Mouse (Mus musculus) forebrain, embryonic 11.5 days (tissue): ENCODE results near the gene Usp22. TPM values are rescaled to one million over a fixed set of nuclear protein-coding genes. Genes with fewer than 3 reads are reported as not detected.

Source experiments
- ATAC-seq: fragments of 200-750 bp; cut with Nextera tagmentation; replicated peaks from 2 replicates; pipeline ENCODE4 v1.8.0; 2017; ENCODE audit warnings: moderate TSS enrichment; ENCODE audit not compliant: low FRiP score
- DNase-seq: peaks from one replicate; pipeline ENCODE4 v3.0.0-alpha.2; 2017; ENCODE audit warnings: low spot score
- H3K27ac ChIP-seq: fragments of 300-500 bp; sonication (generic); 2 replicates; pipeline ENCODE4 v1.5.1; 2014; ENCODE audit warnings: low read depth, low read length
- H3K27me3 ChIP-seq: fragments of 300-500 bp; sonication (generic); 2 replicates; pipeline ENCODE4 v1.6.1; 2014; ENCODE audit warnings: mild to moderate bottlenecking, low read length, mixed read lengths; ENCODE audit not compliant: control insufficient read depth, insufficient read depth
- H3K36me3 ChIP-seq: fragments of 300-500 bp; sonication (generic); 2 replicates; pipeline ENCODE4 v1.6.1; 2014; ENCODE audit warnings: mild to moderate bottlenecking, low read length, moderate library complexity, mixed read lengths; ENCODE audit not compliant: control insufficient read depth, insufficient read depth
- H3K4me1 ChIP-seq: fragments of 300-500 bp; sonication (generic); replicated peaks from 2 replicates; pipeline ENCODE4 v1.6.1; 2014; ENCODE audit warnings: low read length, mixed read lengths; ENCODE audit not compliant: control insufficient read depth, insufficient read depth
- H3K4me2 ChIP-seq: fragments of 300-500 bp; sonication (generic); 2 replicates; pipeline ENCODE4 v1.6.1; 2014; ENCODE audit warnings: low read depth, mild to moderate bottlenecking, low read length, moderate library complexity, mixed read lengths; ENCODE audit not compliant: severe bottlenecking
- H3K4me3 ChIP-seq: fragments of 300-500 bp; sonication (generic); 2 replicates; pipeline ENCODE4 v1.5.1; 2014; ENCODE audit warnings: low read depth, low read length
- H3K9ac ChIP-seq: fragments of 300-500 bp; sonication (generic); 2 replicates; pipeline ENCODE4 v1.6.1; 2014; ENCODE audit warnings: low read length
- H3K9me3 ChIP-seq: fragments of 300-500 bp; sonication (generic); 2 replicates; pipeline ENCODE4 v1.6.1; 2016; ENCODE audit warnings: low read length, mixed read lengths; ENCODE audit not compliant: control insufficient read depth
- WGBS: fragments of 180-500 bp; shearing (Covaris S2); extraction: QIAGEN DNeasy Blood & Tissue Kit; methylation state at CpG from one replicate; pipeline ENCODE4 v1.1.7; 2014; 5-methylcytosine and 5-hydroxymethylcytosine counted together
- polyA plus RNA-seq: library from polyadenylated mRNA; unstranded; fragments of >200 nt; fragmentation: Nextera tagmentation; extraction: Ambion mirVana; gene quantifications from 2 replicates; pipeline ENCODE4 v1.2.1, GENCODE M21; 2014

The Usp22 gene
- polyA plus RNA-seq, 1 experiment from 2014 or later, result 259 TPM

DNA sequence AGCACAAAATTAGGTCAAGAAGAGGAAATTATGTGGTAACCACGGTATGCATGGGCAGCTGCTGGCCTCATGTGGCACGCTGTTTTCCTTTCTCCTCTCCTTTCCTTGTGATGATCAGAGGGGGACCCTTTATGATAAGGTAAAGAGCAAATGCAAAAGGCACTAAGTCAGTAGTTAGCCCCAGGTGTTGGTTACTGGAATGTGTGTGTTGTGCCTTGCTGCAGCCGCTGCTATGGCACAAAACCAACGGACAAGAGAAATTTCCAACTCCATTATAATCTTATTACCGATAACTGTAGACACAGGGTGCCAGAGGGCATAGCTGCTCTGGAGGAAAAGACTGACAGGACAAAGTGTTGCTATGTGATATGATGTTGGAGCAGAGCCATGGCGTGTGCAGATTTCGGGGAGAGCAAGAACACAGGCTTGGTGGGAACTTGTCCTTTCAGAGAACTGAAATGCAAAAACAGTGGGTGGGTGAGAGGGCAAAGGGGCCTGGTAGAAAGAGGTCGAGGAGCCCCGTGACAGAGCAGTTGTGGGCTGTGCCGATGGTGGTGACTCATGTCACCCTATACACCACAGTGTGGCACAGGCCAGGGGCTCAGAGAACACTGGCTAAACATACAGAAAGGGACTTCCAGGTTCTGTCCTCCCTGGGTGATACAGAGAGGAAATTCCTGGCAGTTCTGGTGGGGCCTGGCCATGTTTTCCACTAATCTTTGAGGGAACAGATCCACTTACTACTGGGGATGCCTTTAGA, 32.8 kb upstream of the Usp22 start, which contains the start of gene Aldh3a1:
TSS of gene Aldh3a1 (plus strand) at position 51 of the 760 bp plus-strand sequence.
- no peak within 1 kb of the TSS for H3K4me2 ChIP-seq
- WGBS, result 84% methylated on average over 10 of the region's 10 CpGs
- no peak for ATAC-seq
- no peaks in the 10 kb centered on the region for H3K36me3 ChIP-seq
- H3K9me3 ChIP-seq, result no peaks in the 10 kb centered on the region
- H3K4me1 ChIP-seq, result no peaks in the 10 kb centered on the region
- no peak within 1 kb of the TSS for H3K9ac ChIP-seq
- no peak for DNase-seq
- H3K27me3 ChIP-seq, result no peaks in the 10 kb centered on the region
- no peak within 1 kb of the TSS for H3K27ac ChIP-seq
- no peak within 1 kb of the TSS for H3K4me3 ChIP-seq

DNA sequence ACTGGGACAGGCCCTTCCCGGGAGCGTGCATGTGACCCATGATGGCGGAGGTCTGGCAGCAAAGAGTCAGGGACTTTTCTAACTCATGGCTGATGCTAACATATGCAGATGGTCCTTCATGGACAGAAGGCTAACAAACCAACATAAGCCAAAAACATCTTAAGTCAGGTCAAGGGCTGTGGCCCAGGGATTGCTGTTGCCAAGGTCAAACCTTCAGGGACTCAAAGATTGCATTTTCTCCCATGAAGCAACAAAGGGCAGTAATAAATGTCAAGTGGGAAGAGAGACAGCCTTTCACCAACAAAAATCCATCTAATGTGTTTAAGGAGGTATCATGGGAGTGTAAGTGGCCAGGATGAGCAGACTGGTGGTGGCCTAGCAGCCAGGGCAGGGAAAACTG, 31.3 kb upstream of the Usp22 start:
- H3K4me1 ChIP-seq, result no peaks in the 10 kb centered on the region
- no peaks in the 10 kb centered on the region for H3K9me3 ChIP-seq
- 94% methylated on average over 3 of the region's 3 CpGs for WGBS
- H3K4me3 ChIP-seq, result no peak overlapping the region
- DNase-seq (no peak), ATAC-seq (no peak)
- H3K4me2 ChIP-seq, result no peak overlapping the region
- H3K9ac ChIP-seq, result no peak overlapping the region
- no peaks in the 10 kb centered on the region for H3K36me3 ChIP-seq
- H3K27ac ChIP-seq, result no peak overlapping the region
- H3K27me3 ChIP-seq, result no peaks in the 10 kb centered on the region

- 96% methylated on average over 9 of the region's 10 CpGs for WGBS
These were observed 30.5 kb upstream of the Usp22 start for GRCm38 (mm10) chr11:61205167-61205950.

DNA sequence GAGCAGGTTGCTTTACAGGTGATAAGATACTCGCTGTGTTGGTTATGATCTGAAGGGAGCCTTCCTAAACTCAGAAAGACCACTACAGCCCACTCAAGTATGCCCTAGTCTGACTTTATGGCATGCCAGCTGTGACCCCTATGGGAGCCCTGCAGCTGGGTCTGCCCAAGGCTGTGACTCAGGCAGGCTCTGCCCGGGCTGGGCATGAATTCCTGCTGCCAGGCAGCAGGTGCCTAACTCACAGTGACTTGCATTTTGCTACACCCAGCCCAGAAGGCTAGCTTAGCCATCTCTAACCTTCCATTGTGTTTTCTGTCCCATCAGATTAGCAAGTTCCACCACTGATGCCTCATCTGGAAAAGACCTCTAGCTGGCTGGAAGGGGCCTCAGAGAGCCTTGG, 28.0 kb upstream of the Usp22 start:
- DNase-seq (no peak), ATAC-seq (no peak)
- Histone ChIP-seq H3K27ac (no peak overlapping the region), H3K36me3 (no peaks in the 10 kb centered on the region), H3K4me2 (no peak overlapping the region), H3K9ac (no peak overlapping the region), H3K9me3 (no peaks in the 10 kb centered on the region), H3K27me3 (no peaks in the 10 kb centered on the region), H3K4me3 (no peak overlapping the region), H3K4me1 (no peaks in the 10 kb centered on the region)
- 79% methylated on average over 2 of the region's 2 CpGs for WGBS

More at GRCm38 (mm10) chr11:61205167-61205950, 30.5 kb upstream of the Usp22 start:
- H3K9me3 ChIP-seq, result no peaks in the 10 kb centered on the region
- no peaks in the 10 kb centered on the region for H3K4me1 ChIP-seq
- no peak overlapping the region for H3K27ac ChIP-seq
- no peak overlapping the region for H3K9ac ChIP-seq
- H3K36me3 ChIP-seq, result no peaks in the 10 kb centered on the region
- no peak overlapping the region for H3K4me2 ChIP-seq
- no peak for DNase-seq
- ATAC-seq, result no peak
- H3K4me3 ChIP-seq, result no peak overlapping the region
- H3K27me3 ChIP-seq, result no peaks in the 10 kb centered on the region

GRCm38 (mm10) chr11:61202186-61202585, 27.3 kb upstream of the Usp22 start:
- H3K4me1 ChIP-seq, result no peaks in the 10 kb centered on the region
- 77% methylated on average over 6 of the region's 6 CpGs for WGBS
- no peak overlapping the region for H3K4me3 ChIP-seq
- no peak for DNase-seq
- H3K4me2 ChIP-seq, result no peak overlapping the region
- H3K27me3 ChIP-seq, result no peaks in the 10 kb centered on the region
- no peaks in the 10 kb centered on the region for H3K9me3 ChIP-seq
- H3K27ac ChIP-seq, result no peak overlapping the region
- H3K9ac ChIP-seq, result no peak overlapping the region
- ATAC-seq, result no peak
- H3K36me3 ChIP-seq, result no peaks in the 10 kb centered on the region

DNA sequence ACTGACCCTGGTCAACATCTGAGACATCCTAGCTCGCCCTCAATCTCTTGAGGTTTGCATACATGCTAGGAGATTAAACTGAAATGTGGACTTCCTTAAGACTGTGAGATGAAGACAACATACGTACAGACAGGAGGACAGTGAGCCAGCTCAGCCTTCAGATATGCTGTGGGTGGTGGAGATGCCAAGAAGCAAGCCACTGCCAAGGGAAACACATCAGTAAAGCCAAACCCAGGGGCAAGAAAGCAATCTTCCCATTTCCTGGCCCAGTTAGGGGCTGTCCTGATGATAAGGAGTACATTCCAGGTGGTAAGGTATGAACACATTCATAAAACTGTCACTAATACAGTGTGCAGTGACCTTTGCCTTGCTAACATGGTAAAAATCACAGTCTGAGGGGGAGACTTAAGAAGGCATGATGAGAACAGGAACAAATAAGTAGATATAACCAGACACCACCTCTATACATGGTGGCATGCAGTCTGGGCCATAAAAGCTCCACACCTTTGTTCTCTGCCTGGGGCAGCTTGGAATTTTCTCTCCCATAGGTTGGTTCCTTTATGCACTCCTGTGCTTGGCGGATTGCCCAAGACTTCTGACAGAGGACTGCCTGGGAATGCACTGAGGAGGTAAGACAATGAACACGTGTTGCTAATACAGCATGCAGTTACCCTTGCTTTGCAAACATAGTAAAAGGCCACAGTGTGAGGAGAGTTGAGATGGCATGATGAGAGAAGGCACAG, 24.9 kb upstream of the Usp22 start:
- 73% methylated on average over 4 of the region's 4 CpGs for WGBS
- ATAC-seq (no peak), DNase-seq (no peak)
- Histone ChIP-seq H3K36me3 (no peaks in the 10 kb centered on the region), H3K4me3 (no peak overlapping the region), H3K9ac (no peak overlapping the region), H3K4me2 (no peak overlapping the region), H3K27ac (no peak overlapping the region), H3K4me1 (no peaks in the 10 kb centered on the region), H3K27me3 (no peaks in the 10 kb centered on the region), H3K9me3 (no peaks in the 10 kb centered on the region)

GRCm38 (mm10) chr11:61197935-61198334, 23.1 kb upstream of the Usp22 start:
- H3K4me3 ChIP-seq, result no peak overlapping the region
- H3K27me3 ChIP-seq, result no peaks in the 10 kb centered on the region
- H3K9me3 ChIP-seq, result no peaks in the 10 kb centered on the region
- no peak for DNase-seq
- no peak for ATAC-seq
- no peaks in the 10 kb centered on the region for H3K4me1 ChIP-seq
- no peak overlapping the region for H3K9ac ChIP-seq
- no peak overlapping the region for H3K4me2 ChIP-seq
- H3K36me3 ChIP-seq, result no peaks in the 10 kb centered on the region
- H3K27ac ChIP-seq, result no peak overlapping the region

- Histone ChIP-seq H3K4me2 (no peak overlapping the region), H3K4me3 (no peak overlapping the region), H3K27ac (no peak overlapping the region), H3K9ac (no peak overlapping the region), H3K9me3 (no peaks in the 10 kb centered on the region), H3K36me3 (no peaks in the 10 kb centered on the region), H3K4me1 (no peaks in the 10 kb centered on the region), H3K27me3 (no peaks in the 10 kb centered on the region)
- no peak for ATAC-seq
- no peak for DNase-seq
- 84% methylated on average over 14 of the region's 14 CpGs for WGBS
These were observed 21.9 kb upstream of the Usp22 start for GRCm38 (mm10) chr11:61196616-61197353.
